Mouse (Mus musculus) stomach, adult 2 months (tissue): ENCODE data around the gene Fdps. TPM values are rescaled to one million over a fixed set of nuclear protein-coding genes. Genes with fewer than 3 reads are reported as not detected.

Experiments
- polyA plus RNA-seq: library from polyadenylated mRNA; depleted of rRNA; stranded (reverse); fragments of >200 nt; gene quantifications from 2 replicates; pipeline ENCODE4 v1.2.3, GENCODE M21; 2012; rRNA removed

The Fdps gene
- 111 and 125 TPM in 2 replicates for polyA plus RNA-seq

GRCm38 (mm10) chr3:89101812-89102494, at the start of gene Fdps:
Gene Fdps (minus strand): TSS chr3:89101959.

GRCm38 (mm10) chr3:89135958-89136357, 34.2 kb upstream of the Fdps start, which contains the start of gene Pklr:
Gene Pklr (plus strand): TSS chr3:89136142.

GRCm38 (mm10) chr3:89100811-89101210, 948 bp downstream of the Fdps start, which contains the start of gene Gm43738:
Gene Gm43738 (minus strand): TSS chr3:89101099.

GRCm38 (mm10) chr3:89093175-89093574, 8.6 kb downstream of the Fdps start, which contains the start of gene Rusc1:
Gene Rusc1 (minus strand): TSS chr3:89093311.

Other genes with a start within 250 kb of the Fdps start
- 15.6 and 19.0 TPM in 2 replicates for gene Msto1, start 188.0 kb downstream of the Fdps start, polyA plus RNA-seq
- 0.99 and 1.7 TPM in 2 replicates for gene Ash1l, start 151.3 kb downstream of the Fdps start, polyA plus RNA-seq
- gene Dap3, start 150.8 kb downstream of the Fdps start, polyA plus RNA-seq = 8.3 and 12.4 TPM in 2 replicates
- 33.5 and 43.6 TPM in 2 replicates for gene Rusc1, start 8.6 kb downstream of the Fdps start, polyA plus RNA-seq
- gene Gm43738, start 860 bp downstream of the Fdps start, polyA plus RNA-seq = not detected in 2 replicates
- gene Pklr, start 34.2 kb upstream of the Fdps start, polyA plus RNA-seq = 52.9 and 76.0 TPM in 2 replicates
- gene Hcn3, start 58.2 kb upstream of the Fdps start, polyA plus RNA-seq = 0.65 and 1.1 TPM in 2 replicates
- gene Clk2, start 62.8 kb upstream of the Fdps start, polyA plus RNA-seq = 13.4 and 18.5 TPM in 2 replicates
- 74.0 and 74.9 TPM in 2 replicates for gene Scamp3, start 75.5 kb upstream of the Fdps start, polyA plus RNA-seq
- 20.3 and 21.6 TPM in 2 replicates for gene Fam189b, start 81.2 kb upstream of the Fdps start, polyA plus RNA-seq
- gene Gba, start 101.0 kb upstream of the Fdps start, polyA plus RNA-seq = 45.8 and 47.7 TPM in 2 replicates
- gene Thbs3, start 113.2 kb upstream of the Fdps start, polyA plus RNA-seq = 27.5 and 28.7 TPM in 2 replicates
- 108 and 129 TPM in 2 replicates for gene Mtx1, start 125.1 kb upstream of the Fdps start, polyA plus RNA-seq
- 698 and 860 TPM in 2 replicates for gene Muc1, start 127.1 kb upstream of the Fdps start, polyA plus RNA-seq
- 227 and 292 TPM in 2 replicates for gene Krtcap2, start 144.0 kb upstream of the Fdps start, polyA plus RNA-seq
- 12.7 and 15.7 TPM in 2 replicates for gene Trim46, start 144.3 kb upstream of the Fdps start, polyA plus RNA-seq
- gene Dpm3, start 157.4 kb upstream of the Fdps start, polyA plus RNA-seq = 275 and 451 TPM in 2 replicates
- gene Slc50a1, start 168.6 kb upstream of the Fdps start, polyA plus RNA-seq = 140 and 155 TPM in 2 replicates
- 25.4 and 26.7 TPM in 2 replicates for gene Efna1, start 179.2 kb upstream of the Fdps start, polyA plus RNA-seq
- gene Efna3, start 221.0 kb upstream of the Fdps start, polyA plus RNA-seq = 22.2 and 41.9 TPM in 2 replicates
- 5.6 and 17.9 TPM in 2 replicates for gene Efna4, start 236.1 kb upstream of the Fdps start, polyA plus RNA-seq
- 105 and 117 TPM in 2 replicates for gene Adam15, start 248.0 kb upstream of the Fdps start, polyA plus RNA-seq